Mouse (Mus musculus): ENCODE results near the gene Gm20532. TPM values are rescaled to one million over a fixed set of nuclear protein-coding genes. Genes with fewer than 3 reads are reported as not detected.

The Gm20532 gene
- polyA plus RNA-seq, 1 experiment from 2014 or later = not detected

DNA sequence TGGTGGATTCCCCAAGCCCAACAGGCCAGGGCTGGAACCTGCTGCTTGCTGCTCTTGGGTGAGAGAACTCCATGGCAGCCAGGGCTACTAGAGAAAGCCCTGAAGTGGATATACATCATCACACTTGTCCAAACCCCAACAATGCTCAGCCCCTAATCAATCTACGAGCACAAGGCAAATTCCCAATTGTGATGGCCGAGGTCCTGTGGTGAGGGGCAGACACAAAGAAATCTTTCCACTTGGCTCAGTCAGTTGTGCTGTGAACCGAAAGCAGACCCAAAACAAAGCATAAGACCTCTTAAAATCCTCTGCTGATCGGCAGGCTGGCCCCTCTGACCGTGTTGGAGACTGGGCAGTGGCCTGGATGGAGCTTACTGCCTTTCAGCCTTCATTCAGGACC is 11.6 kb upstream of the Gm20532 start:
- 64% methylated on average over 5 of the region's 5 CpGs for WGBS
- H3K36me3 ChIP-seq = no peaks in the 10 kb centered on the region
- no peaks in the 10 kb centered on the region for H3K9me3 ChIP-seq
- H3K9ac ChIP-seq = no peak overlapping the region
- no peak for ATAC-seq (ENCODE audit: insufficient number of reproducible peaks, insufficient read depth, low FRiP score, low TSS enrichment)
- no peak overlapping the region for H3K27ac ChIP-seq
- H3K4me3 ChIP-seq = no peak overlapping the region
- peaks cover 17% of the 10 kb centered on the region for H3K4me1 ChIP-seq
- no peaks in the 10 kb centered on the region for H3K27me3 ChIP-seq
- H3K4me2 ChIP-seq (replicated peaks) = no peak overlapping the region

DNA sequence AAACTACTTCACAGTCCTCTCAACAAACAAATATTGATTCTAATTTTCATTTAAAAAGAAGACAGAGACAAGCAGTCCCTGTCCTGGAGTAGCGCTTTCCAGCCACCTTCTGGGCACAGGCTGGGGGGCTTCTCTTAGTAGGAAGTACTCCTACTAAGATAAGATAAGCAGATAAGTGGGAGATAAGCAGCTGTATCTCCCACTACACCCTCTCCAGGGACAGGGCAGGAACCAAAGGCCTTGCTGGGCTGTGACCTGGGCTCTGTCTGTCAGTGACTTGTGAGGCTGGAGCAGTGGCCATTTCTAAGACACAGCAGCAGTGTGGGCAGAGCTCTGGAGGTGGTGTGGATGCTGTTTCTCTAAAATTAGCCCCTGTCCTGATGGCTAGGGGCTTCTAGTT is 11.1 kb upstream of the Gm20532 start:
- no peak for ATAC-seq (ENCODE audit: insufficient number of reproducible peaks, insufficient read depth, low FRiP score, low TSS enrichment)
- Histone ChIP-seq H3K4me1 (peaks cover 17% of the 10 kb centered on the region), H3K4me3 (no peak overlapping the region), H3K27ac (no peak overlapping the region), H3K9me3 (no peaks in the 10 kb centered on the region), H3K4me2 (replicated peaks) (no peak overlapping the region), H3K27me3 (no peaks in the 10 kb centered on the region), H3K9ac (no peak overlapping the region), H3K36me3 (no peaks in the 10 kb centered on the region)
- WGBS = 85% methylated on average over 1 of the region's 1 CpGs

DNA sequence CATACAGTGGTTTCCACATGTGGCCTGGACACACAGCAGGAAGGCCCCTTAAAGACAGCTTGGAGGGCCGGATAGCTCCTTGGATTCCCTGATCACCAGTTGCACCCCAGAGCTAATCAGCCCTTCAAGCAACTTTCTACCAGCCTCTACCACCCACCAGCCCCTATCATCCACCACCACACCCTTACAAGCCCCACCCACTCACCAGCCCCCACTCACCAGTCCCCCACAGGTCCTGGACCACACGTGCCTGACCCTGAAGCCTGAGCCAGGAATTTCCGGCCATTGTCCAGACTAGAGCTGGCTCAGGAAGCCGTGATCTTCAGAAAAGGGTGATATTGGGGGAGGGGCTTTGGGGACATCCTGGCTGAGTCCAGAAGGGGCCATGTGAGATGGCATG is 10.6 kb upstream of the Gm20532 start:
- Histone ChIP-seq H3K9ac (no peak overlapping the region), H3K4me1 (peaks cover 17% of the 10 kb centered on the region), H3K36me3 (no peaks in the 10 kb centered on the region), H3K9me3 (no peaks in the 10 kb centered on the region), H3K4me3 (no peak overlapping the region), H3K27me3 (no peaks in the 10 kb centered on the region), H3K4me2 (replicated peaks) (no peak overlapping the region), H3K27ac (no peak overlapping the region)
- WGBS = 58% methylated on average over 4 of the region's 4 CpGs
- no peak for ATAC-seq (ENCODE audit: insufficient number of reproducible peaks, insufficient read depth, low FRiP score, low TSS enrichment)

DNA sequence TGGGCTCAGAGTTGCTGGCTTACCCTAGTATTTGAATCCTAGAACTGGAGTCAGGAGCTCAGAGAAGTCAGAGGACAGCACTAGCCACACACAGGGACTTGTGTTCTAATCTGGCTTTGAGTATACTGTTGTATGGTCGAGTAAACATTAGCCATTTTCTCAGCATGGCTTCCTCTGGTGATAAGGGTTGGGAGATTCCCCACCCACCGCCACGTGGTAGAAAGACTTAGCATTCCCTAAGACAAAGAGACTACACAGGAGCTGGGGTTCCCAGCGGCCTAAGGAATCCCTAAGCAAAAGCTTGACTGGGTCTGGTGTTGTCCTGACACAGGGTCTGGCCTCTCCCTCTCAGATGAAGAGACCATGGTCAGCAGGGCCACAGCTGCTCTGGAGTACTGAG is 10.0 kb upstream of the Gm20532 start:
- peaks cover 17% of the 10 kb centered on the region for H3K4me1 ChIP-seq
- no peak for ATAC-seq (ENCODE audit: insufficient number of reproducible peaks, insufficient read depth, low FRiP score, low TSS enrichment)
- H3K4me2 ChIP-seq (replicated peaks) = no peak overlapping the region
- WGBS = 64% methylated on average over 4 of the region's 4 CpGs
- H3K27me3 ChIP-seq = no peaks in the 10 kb centered on the region
- H3K36me3 ChIP-seq = no peaks in the 10 kb centered on the region
- no peak overlapping the region for H3K4me3 ChIP-seq
- no peak overlapping the region for H3K27ac ChIP-seq
- no peaks in the 10 kb centered on the region for H3K9me3 ChIP-seq
- no peak overlapping the region for H3K9ac ChIP-seq

DNA sequence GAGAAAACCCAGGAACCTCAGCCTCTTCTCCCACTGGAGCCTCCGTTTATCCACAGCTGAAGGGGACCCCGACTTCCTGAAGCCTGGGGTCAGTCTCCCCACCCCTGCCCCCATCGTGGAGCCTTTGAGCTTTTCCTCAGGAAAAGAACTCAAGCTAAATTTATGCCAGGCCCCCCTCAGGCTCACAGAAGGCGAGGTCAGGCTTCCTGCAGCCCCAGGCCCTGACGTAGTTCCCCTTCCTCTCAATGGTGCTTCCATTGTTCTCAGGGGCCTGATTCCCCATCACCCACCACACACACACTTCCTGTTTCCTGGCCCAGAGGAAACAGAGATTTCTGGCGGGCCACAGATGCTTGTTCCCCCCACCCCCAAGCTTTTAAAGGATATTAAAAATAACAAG is 8.1 kb upstream of the Gm20532 start:
- peaks cover 17% of the 10 kb centered on the region for H3K4me1 ChIP-seq
- H3K9ac ChIP-seq = no peak overlapping the region
- no peak overlapping the region for H3K4me3 ChIP-seq
- WGBS = 29% methylated on average over 6 of the region's 6 CpGs
- peak overlapping the region; percentile 82 for H3K27ac ChIP-seq
- no peak overlapping the region for H3K4me2 ChIP-seq (replicated peaks)
- no peaks in the 10 kb centered on the region for H3K9me3 ChIP-seq
- no peak for ATAC-seq (ENCODE audit: insufficient number of reproducible peaks, insufficient read depth, low FRiP score, low TSS enrichment)
- no peaks in the 10 kb centered on the region for H3K27me3 ChIP-seq
- no peaks in the 10 kb centered on the region for H3K36me3 ChIP-seq

DNA sequence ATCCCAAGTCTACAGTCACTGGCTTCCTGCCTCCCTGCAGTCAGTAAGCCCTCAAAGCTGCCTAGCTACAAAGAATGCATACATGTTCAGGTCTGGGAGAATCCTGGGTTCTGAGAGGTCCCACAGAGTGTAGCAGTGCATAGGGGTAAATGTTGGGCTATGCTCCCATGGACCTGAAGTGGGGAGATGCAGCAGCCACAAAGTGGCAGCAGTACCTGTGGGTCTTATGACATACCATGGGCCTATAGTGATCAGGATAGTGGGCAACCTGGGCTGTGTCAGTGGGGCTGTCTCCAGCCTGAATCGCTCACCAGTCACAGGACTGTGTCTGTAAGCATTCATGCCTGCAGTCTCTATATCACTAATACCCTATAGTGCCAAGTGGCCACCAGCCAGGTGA is 6.7 kb upstream of the Gm20532 start, which contains the start of gene Egfl7:
Gene Egfl7 (plus strand): TSS at position 301 of the 400 bp plus-strand sequence.
- ATAC-seq (ENCODE audit: insufficient number of reproducible peaks, insufficient read depth, low FRiP score, low TSS enrichment) = no peak
- no peaks in the 10 kb centered on the region for H3K36me3 ChIP-seq
- H3K4me2 ChIP-seq (replicated peaks) = no peak within 1 kb of the TSS
- H3K4me3 ChIP-seq = no peak within 1 kb of the TSS
- no peak within 1 kb of the TSS for H3K27ac ChIP-seq
- peaks cover 9% of the 10 kb centered on the region for H3K4me1 ChIP-seq
- H3K9ac ChIP-seq = 0 out of 2 replicates have a peak within 1 kb of the TSS, but pooled peaks have one; percentile 3
- WGBS = 87% methylated on average over 1 of the region's 1 CpGs
- no peaks in the 10 kb centered on the region for H3K9me3 ChIP-seq
- H3K27me3 ChIP-seq = no peaks in the 10 kb centered on the region

DNA sequence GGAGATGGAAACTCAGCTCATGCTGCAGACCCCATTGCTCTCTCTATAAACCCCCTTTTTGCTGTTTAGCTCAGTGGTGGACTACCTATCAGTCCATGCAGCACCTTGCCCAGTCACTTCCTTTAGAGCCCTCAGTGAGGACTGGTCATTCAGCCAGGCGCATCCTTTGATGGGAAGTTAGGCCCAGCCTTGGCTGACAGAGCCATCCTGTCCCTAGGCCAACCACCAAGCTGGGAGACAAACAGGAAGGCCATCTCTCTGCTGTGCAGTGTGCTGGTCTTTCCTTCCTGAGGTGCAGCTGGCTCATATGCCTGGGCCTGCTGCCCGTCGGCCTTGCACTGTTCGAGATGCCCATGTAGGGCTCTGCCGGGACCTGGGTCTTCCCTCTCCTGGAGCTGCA is 5.7 kb upstream of the Gm20532 start:
- H3K9ac ChIP-seq = 0 out of 2 replicates have a peak overlapping the region, but pooled peaks have one; percentile 3
- no peaks in the 10 kb centered on the region for H3K36me3 ChIP-seq
- H3K4me2 ChIP-seq (replicated peaks) = no peak overlapping the region
- no peaks in the 10 kb centered on the region for H3K9me3 ChIP-seq
- WGBS = 83% methylated on average over 5 of the region's 5 CpGs
- H3K27ac ChIP-seq = no peak overlapping the region
- no peaks in the 10 kb centered on the region for H3K27me3 ChIP-seq
- H3K4me1 ChIP-seq = peaks cover 9% of the 10 kb centered on the region
- no peak for ATAC-seq (ENCODE audit: insufficient number of reproducible peaks, insufficient read depth, low FRiP score, low TSS enrichment)
- H3K4me3 ChIP-seq = no peak overlapping the region

DNA sequence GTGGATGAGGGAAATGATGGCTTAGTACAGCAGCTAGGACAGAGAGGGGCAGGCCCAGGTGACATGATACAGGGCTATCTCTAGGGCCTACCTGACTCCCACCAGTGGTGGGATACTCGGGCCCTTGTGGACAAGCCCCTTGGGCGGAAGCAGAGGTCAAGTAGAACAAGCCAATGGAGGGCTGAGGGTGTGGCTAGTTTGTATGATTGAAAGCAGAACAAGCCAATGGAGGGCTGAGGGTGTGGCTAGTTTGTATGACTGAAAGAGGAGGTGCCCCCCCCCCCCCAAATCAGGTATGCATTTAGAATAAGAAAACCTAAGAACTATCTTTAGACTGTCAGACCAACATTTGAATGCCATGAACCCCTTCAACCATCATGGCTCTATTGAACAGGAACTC is 4.2 kb upstream of the Gm20532 start:
- 70% methylated on average over 2 of the region's 2 CpGs for WGBS
- Histone ChIP-seq H3K27me3 (no peaks in the 10 kb centered on the region), H3K4me3 (no peak overlapping the region), H3K9me3 (no peaks in the 10 kb centered on the region), H3K4me1 (peaks cover 12% of the 10 kb centered on the region), H3K4me2 (replicated peaks) (no peak overlapping the region), H3K27ac (no peak overlapping the region), H3K36me3 (no peaks in the 10 kb centered on the region), H3K9ac (no peak overlapping the region)
- no peak for ATAC-seq (ENCODE audit: insufficient number of reproducible peaks, insufficient read depth, low FRiP score, low TSS enrichment)

DNA sequence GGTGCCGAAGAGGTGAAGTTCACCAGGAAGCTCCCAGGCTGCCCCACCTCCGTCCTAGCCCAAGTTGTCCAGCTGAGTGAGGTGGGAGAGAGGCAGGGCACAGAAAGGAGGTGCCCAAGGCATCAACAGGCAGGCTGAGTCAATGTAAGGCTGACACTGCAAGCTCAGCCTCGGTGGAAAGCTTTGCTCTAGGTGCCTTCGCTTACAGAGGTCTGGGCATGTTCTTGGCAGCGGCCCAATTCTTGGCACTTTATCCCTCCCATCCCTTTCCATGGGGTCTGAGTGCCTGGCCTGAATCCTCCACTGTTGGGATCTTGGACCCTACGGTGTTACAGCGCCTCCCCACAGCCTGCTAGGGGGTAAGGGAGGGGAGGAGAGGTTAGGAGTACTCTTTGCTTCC is 3.7 kb upstream of the Gm20532 start:
- no peak overlapping the region for H3K4me3 ChIP-seq
- no peaks in the 10 kb centered on the region for H3K9me3 ChIP-seq
- H3K36me3 ChIP-seq = no peaks in the 10 kb centered on the region
- H3K4me2 ChIP-seq (replicated peaks) = no peak overlapping the region
- H3K27me3 ChIP-seq = no peaks in the 10 kb centered on the region
- no peak for ATAC-seq (ENCODE audit: insufficient number of reproducible peaks, insufficient read depth, low FRiP score, low TSS enrichment)
- no peak overlapping the region for H3K9ac ChIP-seq
- H3K27ac ChIP-seq = no peak overlapping the region
- H3K4me1 ChIP-seq = peaks cover 17% of the 10 kb centered on the region
- 76% methylated on average over 7 of the region's 7 CpGs for WGBS

DNA sequence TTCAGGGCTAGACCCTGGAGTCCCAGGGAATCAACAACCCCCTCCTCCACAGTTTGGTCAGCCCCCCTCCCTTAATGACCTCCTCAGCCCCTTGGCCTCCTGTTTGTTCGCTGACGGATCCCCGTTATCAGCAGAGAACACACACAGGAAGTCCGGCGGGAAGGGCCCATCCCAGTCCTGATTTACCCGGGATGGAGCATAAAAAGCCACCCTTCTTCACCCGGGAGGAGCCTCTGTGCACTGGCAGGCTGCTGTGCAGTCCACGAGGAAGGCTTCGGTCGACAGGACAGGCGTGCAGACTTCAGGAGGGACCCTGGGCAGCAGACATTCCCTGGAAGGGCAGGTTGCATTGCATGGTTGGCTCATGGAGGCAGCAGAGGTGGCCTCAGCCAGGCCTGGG is 2.8 kb upstream of the Gm20532 start:
- no peak for ATAC-seq (ENCODE audit: insufficient number of reproducible peaks, insufficient read depth, low FRiP score, low TSS enrichment)
- no peaks in the 10 kb centered on the region for H3K27me3 ChIP-seq
- WGBS = 65% methylated on average over 11 of the region's 11 CpGs
- peak overlapping the region; percentile 8; the same call in 1 of the 2 replicates for H3K9ac ChIP-seq
- H3K27ac ChIP-seq = 0 out of 2 replicates have a peak overlapping the region, but pooled peaks have one; percentile 47
- peak overlapping the region; percentile 12; the same call in 1 of the 2 replicates for H3K4me3 ChIP-seq
- peaks cover 16% of the 10 kb centered on the region for H3K4me1 ChIP-seq
- no peaks in the 10 kb centered on the region for H3K9me3 ChIP-seq
- no peak overlapping the region for H3K4me2 ChIP-seq (replicated peaks)
- no peaks in the 10 kb centered on the region for H3K36me3 ChIP-seq

DNA sequence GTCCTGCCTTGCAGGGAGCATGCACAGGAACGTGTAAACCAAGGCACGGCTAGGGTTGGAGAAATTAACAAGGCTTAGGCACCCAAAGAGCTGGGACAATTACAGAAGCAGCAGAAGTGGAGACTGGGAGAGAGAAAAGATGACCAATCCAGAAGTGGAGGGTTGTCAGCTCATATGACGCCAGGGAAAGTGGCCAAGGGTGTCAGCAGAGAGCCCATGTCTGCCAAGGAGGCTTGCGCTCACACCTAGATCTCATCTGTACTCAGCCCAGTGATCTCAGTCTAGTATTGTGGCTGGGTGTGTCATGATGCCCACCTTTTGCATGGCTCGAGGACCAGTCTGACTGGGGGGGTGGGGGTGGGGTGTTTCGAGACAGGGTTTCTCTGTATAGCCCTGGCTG is 726 bp upstream of the Gm20532 start:
- Histone ChIP-seq H3K9me3 (no peaks in the 10 kb centered on the region), H3K27ac (peak overlapping the region; percentile 64), H3K27me3 (no peaks in the 10 kb centered on the region), H3K36me3 (no peaks in the 10 kb centered on the region), H3K9ac (peak overlapping the region; percentile 15; the same call in 1 of the 2 replicates), H3K4me1 (peaks cover 17% of the 10 kb centered on the region; the same call in 1 of the 2 replicates), H3K4me2 (replicated peaks) (no peak overlapping the region), H3K4me3 (peak overlapping the region; percentile 58)
- WGBS = 62% methylated on average over 6 of the region's 6 CpGs
- no peak for ATAC-seq (ENCODE audit: insufficient number of reproducible peaks, insufficient read depth, low FRiP score, low TSS enrichment)

DNA sequence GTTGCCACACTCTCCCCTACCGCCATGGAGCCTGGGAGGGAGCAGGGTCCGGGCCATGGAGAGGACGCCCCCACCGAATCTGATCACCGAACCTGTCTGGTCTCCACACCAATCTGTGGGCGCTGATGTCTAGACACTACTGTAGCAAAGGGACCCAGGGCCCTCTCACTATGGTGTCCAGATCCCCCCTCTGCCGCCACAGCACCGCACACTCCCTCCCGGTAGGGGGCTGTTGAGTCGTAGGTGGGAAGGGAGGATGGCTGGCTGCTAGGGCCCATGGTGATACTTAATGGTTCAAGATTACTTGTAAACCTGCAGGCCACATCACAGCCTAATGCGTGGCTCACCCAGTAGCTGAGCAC is 586 bp downstream of the Gm20532 start:
- H3K4me3 ChIP-seq = peak overlapping the region; percentile 58
- H3K27ac ChIP-seq = peak overlapping the region; percentile 4; the same call in 1 of the 2 replicates
- peak overlapping the region; percentile 66 for H3K9ac ChIP-seq
- 0 out of 2 replicates have a peak, but pooled peaks cover 3% of the 10 kb centered on the region for H3K36me3 ChIP-seq
- H3K9me3 ChIP-seq = no peaks in the 10 kb centered on the region
- H3K27me3 ChIP-seq = no peaks in the 10 kb centered on the region
- peak overlapping the region; percentile 51 for H3K4me2 ChIP-seq (replicated peaks)
- H3K4me1 ChIP-seq = peaks cover 17% of the 10 kb centered on the region; the same call in 1 of the 2 replicates
- 7% methylated on average over 11 of the region's 11 CpGs for WGBS
- ATAC-seq (ENCODE audit: insufficient number of reproducible peaks, insufficient read depth, low FRiP score, low TSS enrichment) = no peak; the same call in 1 of the 2 replicates
